Mouse (Mus musculus) ZHBTc4 (cell line): ENCODE measurements around the gene Flrt1.
A peak's percentile ranks its signal among the peaks of the same experiment; 100 is the strongest.

Source experiments
- DNase-seq: peaks from one replicate; pipeline ENCODE4 v3.0.0-alpha.2; 2011; ENCODE audit warnings: low read depth, low spot score

The Flrt1 gene

DNA sequence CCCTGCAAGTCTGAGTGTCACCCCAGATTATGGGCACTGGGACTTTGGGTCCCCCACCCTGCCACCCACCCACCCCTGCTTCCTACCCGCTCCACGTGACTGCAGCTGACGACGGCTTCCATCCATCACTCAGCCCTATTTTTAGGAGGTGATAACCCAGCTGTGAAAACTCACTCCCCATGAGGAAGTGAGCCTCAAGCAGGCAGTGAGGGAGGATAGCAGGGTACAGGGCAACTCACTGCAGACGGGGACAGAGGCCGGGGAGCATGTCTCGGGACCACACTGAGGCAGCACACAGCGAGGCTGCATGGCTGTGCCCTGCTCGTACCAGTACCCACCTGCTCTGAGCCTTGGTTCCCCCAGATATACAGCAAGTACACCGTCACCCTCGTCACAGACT lies 24.8 kb upstream of the Flrt1 start:
- DNase-seq = no peak

GRCm38 (mm10) chr19:7128551-7129475 lies 23.3 kb upstream of the Flrt1 start:
- no peak for DNase-seq

GRCm38 (mm10) chr19:7126933-7127332 lies 21.4 kb upstream of the Flrt1 start:
- DNase-seq = no peak

GRCm38 (mm10) chr19:7126209-7126608 lies 20.7 kb upstream of the Flrt1 start:
- DNase-seq = no peak

- DNase-seq = no peak
Observed at GRCm38 (mm10) chr19:7125526-7126156, 20.1 kb upstream of the Flrt1 start.

- DNase-seq = no peak
Observed at GRCm38 (mm10) chr19:7122698-7123306, 17.3 kb upstream of the Flrt1 start.

GRCm38 (mm10) chr19:7122277-7122676 lies 16.7 kb upstream of the Flrt1 start:
- DNase-seq = no peak

DNA sequence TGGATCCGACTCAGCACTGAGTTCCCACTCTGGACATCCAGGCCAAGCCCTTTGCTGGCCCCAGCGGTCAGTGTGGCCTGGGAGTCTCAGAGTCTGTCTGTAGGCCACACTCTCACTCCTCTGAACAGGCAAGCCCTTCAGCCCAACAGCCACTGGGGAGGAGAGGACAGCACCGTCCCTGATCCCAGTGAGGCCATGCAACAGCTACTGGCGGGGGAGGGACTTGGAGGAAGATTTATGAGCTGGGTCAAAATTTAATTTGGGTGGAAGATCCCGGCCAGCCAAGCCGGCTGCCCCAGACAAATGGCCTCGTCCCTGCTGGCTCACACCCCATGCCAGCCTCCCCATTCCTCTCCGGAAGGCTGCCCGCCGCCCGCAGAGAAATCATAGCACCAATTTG lies 15.7 kb upstream of the Flrt1 start:
- DNase-seq = no peak

DNA sequence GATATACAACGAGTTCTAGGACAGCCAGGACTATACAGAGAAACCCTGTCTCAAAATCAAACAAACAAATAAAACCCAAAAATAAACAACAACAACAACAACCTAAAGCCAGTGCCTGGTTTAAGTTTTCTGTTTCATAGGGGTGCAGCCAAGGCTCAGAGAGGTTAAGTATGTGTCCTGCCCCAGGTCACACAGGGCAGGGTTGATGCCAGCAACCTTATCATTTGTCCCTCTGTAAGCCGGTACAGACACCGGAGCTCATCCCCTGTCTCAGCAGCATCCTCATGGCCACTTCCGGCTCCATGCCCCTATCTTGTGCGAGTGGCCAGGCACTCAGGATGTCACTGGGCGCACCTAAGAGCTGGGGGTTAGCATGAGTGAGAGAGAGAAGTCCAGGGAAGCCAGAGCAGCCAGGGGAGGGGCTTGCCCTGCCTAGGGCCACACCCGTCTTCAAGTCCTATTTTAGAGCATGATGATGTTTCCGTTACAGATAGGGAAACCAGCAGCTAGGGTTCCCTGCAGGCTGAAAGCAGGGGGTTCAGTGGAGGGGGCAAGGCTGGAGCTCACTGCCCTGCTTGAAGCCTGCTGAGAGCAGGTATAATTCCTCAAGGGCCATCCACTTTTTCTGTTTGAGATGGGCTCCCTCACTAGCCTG lies 12.3 kb upstream of the Flrt1 start:
- no peak for DNase-seq

GRCm38 (mm10) chr19:7117141-7117540 lies 11.6 kb upstream of the Flrt1 start:
- no peak for DNase-seq

DNA sequence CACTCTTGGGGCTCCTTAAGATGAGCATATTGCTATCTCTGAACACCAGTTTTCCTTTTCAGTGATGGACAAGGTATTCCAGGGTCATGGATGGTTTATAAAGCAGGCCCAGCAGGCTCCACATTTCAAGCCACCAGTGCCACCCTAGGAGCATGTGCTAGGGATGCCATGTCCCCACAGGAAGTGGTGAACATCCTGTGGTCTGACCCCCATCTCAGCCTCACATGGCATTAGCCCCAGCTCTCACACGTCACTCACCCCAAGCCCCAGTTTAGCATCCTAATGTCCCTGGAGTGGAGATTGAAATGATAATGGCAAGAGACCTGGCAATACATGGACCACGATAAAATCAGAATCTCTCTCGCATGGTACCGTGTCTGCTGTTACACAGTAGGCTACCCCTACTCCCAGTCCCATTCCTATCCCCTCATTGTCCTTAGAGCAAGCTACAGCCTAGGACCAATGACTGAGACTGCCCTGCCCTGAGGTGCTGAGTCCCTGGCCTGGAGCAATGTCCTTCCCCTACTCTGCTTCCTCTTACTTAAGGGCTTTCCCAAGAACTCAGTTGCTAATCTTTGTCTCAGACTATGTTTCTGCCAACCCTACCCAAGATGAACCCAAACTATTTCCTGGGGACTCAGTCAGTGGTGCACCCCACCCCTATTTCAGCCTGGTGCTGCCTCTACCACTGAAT lies 10.7 kb upstream of the Flrt1 start:
- DNase-seq = no peak

- no peak for DNase-seq
Observed at GRCm38 (mm10) chr19:7113574-7113973, 8.0 kb upstream of the Flrt1 start.

GRCm38 (mm10) chr19:7112628-7113027 lies 7.1 kb upstream of the Flrt1 start:
- DNase-seq = peak; percentile 40

DNA sequence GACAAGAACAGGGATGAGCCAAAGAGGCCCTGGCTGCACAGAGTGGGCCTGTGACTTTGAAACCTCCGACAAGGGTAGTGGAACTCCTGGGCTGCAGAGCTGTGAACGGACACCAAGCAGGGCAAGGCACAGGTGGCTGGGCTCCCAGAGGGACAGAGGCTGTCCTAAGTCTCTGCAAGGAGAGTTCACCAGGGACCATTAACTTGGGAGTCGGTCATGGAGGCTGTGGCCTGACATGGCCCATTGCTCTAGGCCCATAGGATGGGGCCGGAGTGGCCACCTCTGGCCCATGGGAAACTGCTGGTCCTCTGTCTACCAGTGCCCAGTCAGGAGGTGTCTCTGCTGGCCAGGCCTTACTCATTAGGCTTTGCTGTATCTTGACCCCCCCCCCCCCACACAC lies 6.2 kb upstream of the Flrt1 start:
- DNase-seq = no peak

- DNase-seq = no peak
Observed at GRCm38 (mm10) chr19:7111309-7111708, 5.8 kb upstream of the Flrt1 start.

- DNase-seq = no peak
Observed at GRCm38 (mm10) chr19:7110875-7111274, 5.3 kb upstream of the Flrt1 start.

DNA sequence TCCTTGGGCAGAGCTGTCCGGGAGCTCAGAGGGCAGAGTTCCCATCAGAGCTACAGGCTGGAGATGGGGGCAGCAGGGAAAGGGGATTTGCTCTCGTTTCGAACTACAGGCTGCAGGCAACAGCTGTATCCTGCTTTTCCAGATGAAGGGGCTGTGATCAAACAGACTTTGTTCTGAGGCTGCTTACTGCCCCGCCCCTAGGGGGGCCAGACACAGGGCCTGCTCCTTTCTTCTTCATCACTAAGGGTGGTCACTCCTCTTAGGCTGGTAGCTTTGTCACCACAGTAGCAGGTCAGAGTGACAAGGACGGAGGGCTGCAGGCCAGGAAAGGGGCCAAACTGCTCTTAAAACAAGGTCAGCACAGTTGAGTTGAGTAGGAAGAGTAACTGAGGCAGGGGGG lies 4.6 kb upstream of the Flrt1 start:
- DNase-seq = no peak

DNA sequence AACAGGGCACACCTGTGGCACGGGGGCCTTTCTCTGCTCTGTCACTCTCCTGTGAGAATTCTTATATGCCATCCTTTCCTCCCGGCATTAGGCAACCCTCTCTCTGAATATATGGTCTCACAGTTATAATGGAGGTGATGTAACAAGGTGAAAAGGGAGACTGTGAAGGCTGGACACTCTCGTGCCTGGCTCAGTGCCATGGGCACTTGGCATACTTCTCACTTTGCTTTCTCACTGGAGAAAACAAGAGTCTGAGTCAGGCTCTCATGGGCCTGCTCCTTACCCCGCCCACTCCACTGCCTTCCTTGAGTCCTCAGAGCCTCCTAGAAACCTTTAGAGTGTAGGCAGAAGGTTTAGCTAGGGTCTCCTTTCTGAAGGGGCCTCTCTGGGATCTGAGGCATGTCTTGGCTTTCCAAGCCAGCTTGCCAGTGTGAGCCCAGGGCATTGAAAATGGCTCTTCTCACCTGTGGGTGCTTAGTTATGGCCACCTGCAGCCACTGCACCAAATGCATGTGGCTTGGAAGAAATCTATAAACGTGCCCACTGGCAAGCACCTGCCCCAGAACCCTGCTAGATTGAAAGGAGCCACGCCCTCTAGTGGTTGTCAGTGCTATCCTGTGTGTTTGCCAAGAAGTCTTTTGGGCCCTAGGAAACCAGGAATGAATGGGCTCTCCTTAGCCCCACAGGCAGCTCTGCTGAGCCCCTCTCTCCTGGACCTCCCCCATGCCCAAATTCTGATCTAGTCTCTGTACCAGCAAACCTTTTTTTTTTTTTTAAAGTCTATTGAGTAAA lies 2.8 kb upstream of the Flrt1 start:
- DNase-seq = peak; percentile 62

DNA sequence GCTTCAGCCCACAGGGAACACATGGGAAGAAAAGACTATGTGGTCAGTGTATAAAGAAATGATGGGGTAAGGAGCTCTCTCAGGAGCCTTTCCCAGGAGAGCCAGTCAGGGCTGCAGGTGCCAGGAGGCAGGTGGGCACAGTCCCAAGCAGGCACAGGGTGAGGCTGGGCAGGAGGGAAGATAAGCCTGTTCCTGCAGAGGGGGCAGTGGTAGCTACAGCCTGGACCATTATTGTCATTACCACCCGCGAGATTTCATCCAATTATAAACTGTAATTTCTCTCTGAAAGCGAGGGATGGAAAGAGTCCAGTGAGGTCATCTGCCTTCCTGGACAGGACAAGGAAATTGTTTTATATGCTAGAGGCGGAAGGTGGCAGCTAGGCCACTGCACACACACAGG lies 1.6 kb upstream of the Flrt1 start:
- no peak for DNase-seq

GRCm38 (mm10) chr19:7106566-7106965 lies 1.0 kb upstream of the Flrt1 start:
- DNase-seq = no peak

GRCm38 (mm10) chr19:7103993-7104401 lies 1.5 kb downstream of the Flrt1 start:
- DNase-seq = peak; percentile 78
